Mouse (Mus musculus): ENCODE results near the gene Ywhaq. TPM values are rescaled to one million over a fixed set of nuclear protein-coding genes. Genes with fewer than 3 reads are reported as not detected.
A peak's percentile ranks its signal among the peaks of the same experiment; 100 is the strongest.
"Not testable (repeated sequence)": the region's sequence is repeated elsewhere in the genome, so short reads cannot be mapped to it uniquely, and the experiment has no call there.

The Ywhaq gene
- total RNA-seq, 2 experiments from 2014 or later, result 46.3 to 61.9 TPM

- no peak for DNase-seq
- intact Hi-C loops (cut with DNase I; ENCODE audit: low total_unique reads), result loop anchor here (10.0 kb wide), 1 partner anchor 97 kb away; no protein-coding TSS in a partner anchor
Measured at GRCm38 (mm10) chr12:21418083-21418482, 646 bp upstream of the Ywhaq start.

- intact Hi-C loops (cut with DNase I; ENCODE audit: low total_unique reads), result loop anchor here (10.0 kb wide), 1 partner anchor 98 kb away; no protein-coding TSS in a partner anchor
- DNase-seq, result peak; percentile 16
Measured at GRCm38 (mm10) chr12:21416506-21416905, 931 bp downstream of the Ywhaq start.

- intact Hi-C loops (cut with DNase I; ENCODE audit: low total_unique reads), result loop anchor here (10.0 kb wide), 1 partner anchor 104 kb away; no protein-coding TSS in a partner anchor
- DNase-seq, result no peak
Measured at GRCm38 (mm10) chr12:21410620-21411019, 6.8 kb downstream of the Ywhaq start.

GRCm38 (mm10) chr12:21409651-21410050, 7.8 kb downstream of the Ywhaq start:
- intact Hi-C loops (cut with DNase I; ENCODE audit: low total_unique reads), result loop anchor here (10.0 kb wide), 1 partner anchor 105 kb away; no protein-coding TSS in a partner anchor
- DNase-seq, result no peak

- DNase-seq, result no peak
Measured at GRCm38 (mm10) chr12:21408789-21409367, 8.6 kb downstream of the Ywhaq start.

GRCm38 (mm10) chr12:21402771-21403170, 14.7 kb downstream of the Ywhaq start:
- intact Hi-C loops (cut with DNase I; ENCODE audit: low total_unique reads), result no loop called here
- no peak for DNase-seq

More at GRCm38 (mm10) chr12:21408789-21409367, 8.6 kb downstream of the Ywhaq start:
- intact Hi-C loops (cut with DNase I; ENCODE audit: low total_unique reads), result no loop called here

- no peak for DNase-seq
- intact Hi-C loops (cut with DNase I; ENCODE audit: low total_unique reads), result no loop called here
Measured at GRCm38 (mm10) chr12:21386201-21386600, 31.2 kb downstream of the Ywhaq start.

- intact Hi-C loops (cut with DNase I; ENCODE audit: low total_unique reads); DNase-seq: not testable (repeated sequence)
Measured at GRCm38 (mm10) chr12:21378765-21379346, 38.6 kb downstream of the Ywhaq start.

- intact Hi-C loops (cut with DNase I; ENCODE audit: low total_unique reads), result no loop called here
Measured at GRCm38 (mm10) chr12:21375376-21376157, 41.9 kb downstream of the Ywhaq start.

GRCm38 (mm10) chr12:21373820-21374475, 43.5 kb downstream of the Ywhaq start:
- intact Hi-C loops (cut with DNase I; ENCODE audit: low total_unique reads), result no loop called here
- DNase-seq, result no peak

More at GRCm38 (mm10) chr12:21375376-21376157, 41.9 kb downstream of the Ywhaq start:
- no peak for DNase-seq

- intact Hi-C loops (cut with DNase I; ENCODE audit: low total_unique reads), result no loop called here
- peak; percentile 97 for DNase-seq
Measured at GRCm38 (mm10) chr12:21373100-21373819, 44.2 kb downstream of the Ywhaq start, which contains the start of gene Adam17. Gene Adam17, minus strand, starts transcription at chr12:21373632.

- no peak for DNase-seq
- intact Hi-C loops (cut with DNase I; ENCODE audit: low total_unique reads), result no loop called here
Measured at GRCm38 (mm10) chr12:21370035-21370611, 47.3 kb downstream of the Ywhaq start.

- intact Hi-C loops (cut with DNase I; ENCODE audit: low total_unique reads), result no loop called here
- DNase-seq, result no peak
Measured at GRCm38 (mm10) chr12:21369087-21369410, 48.4 kb downstream of the Ywhaq start.

GRCm38 (mm10) chr12:21368376-21369086, 48.9 kb downstream of the Ywhaq start:
- DNase-seq, result no peak
- intact Hi-C loops (cut with DNase I; ENCODE audit: low total_unique reads), result no loop called here

- DNase-seq, result no peak
- intact Hi-C loops (cut with DNase I; ENCODE audit: low total_unique reads), result no loop called here
Measured at GRCm38 (mm10) chr12:21364624-21365435, 52.6 kb downstream of the Ywhaq start.

GRCm38 (mm10) chr12:21363195-21363594, 54.2 kb downstream of the Ywhaq start:
- DNase-seq, result no peak
- intact Hi-C loops (cut with DNase I; ENCODE audit: low total_unique reads), result no loop called here

- intact Hi-C loops (cut with DNase I; ENCODE audit: low total_unique reads), result no loop called here
- DNase-seq, result no peak
Measured at GRCm38 (mm10) chr12:21362686-21363085, 54.8 kb downstream of the Ywhaq start.

GRCm38 (mm10) chr12:21353681-21354080, 63.8 kb downstream of the Ywhaq start:
- no peak for DNase-seq
- intact Hi-C loops (cut with DNase I; ENCODE audit: low total_unique reads), result no loop called here
